18 mouse cellular contexts compared by ENCODE assay signal in genomic region chr16:83698181-83698580, GRCm38 (mm10).
A peak's percentile ranks its signal among the peaks of the same experiment; 100 is the strongest.
DNase-seq lines count a peak whose midpoint lies in the region; ATAC-seq lines count a peak whose summit lies in the region.
"Had no signal": no experiment of that assay in that cellular context is flagged by ENCODE, and none has a peak within 500 bp of the region (broad histone marks: within the 10 kb centered on the region; RNA-seq: fewer than 3 reads in every experiment).

No protein-coding gene starts in this region.

- H3K27ac ChIP-seq in forebrain, embryonic 15.5 days (replicated peaks): no peak overlapping the region
- no peak overlapping the region for H3K27ac ChIP-seq in forebrain, embryonic 11.5 days (ENCODE audit: low read depth, low read length)
- H3K27ac ChIP-seq in kidney, embryonic 15.5 days: no peak overlapping the region
- H3K27ac ChIP-seq: embryonic facial prominence, embryonic 10.5 days; heart, embryonic 10.5 days; hindbrain, embryonic 12.5 days had no signal

- no peaks in the 10 kb centered on the region for H3K9me3 ChIP-seq in forebrain, embryonic 15.5 days
- H3K9me3 ChIP-seq in forebrain, embryonic 11.5 days (ENCODE audit: control insufficient read depth, low read length): no peaks in the 10 kb centered on the region
- H3K9me3 ChIP-seq in kidney, embryonic 15.5 days (replicated peaks): no peaks in the 10 kb centered on the region
- H3K9me3 ChIP-seq: embryonic facial prominence, embryonic 10.5 days; heart, embryonic 10.5 days; hindbrain, embryonic 12.5 days had no signal

- ATAC-seq in forebrain, embryonic 15.5 days (replicated peaks): 0 out of 2 replicates have a peak, but pooled peaks have one; percentile 53
- ATAC-seq in forebrain, embryonic 11.5 days (replicated peaks; ENCODE audit: low FRiP score): no peak
- ATAC-seq in kidney, embryonic 15.5 days (replicated peaks; ENCODE audit: low FRiP score): 0 out of 2 replicates have a peak, but pooled peaks have one; percentile 56
- ATAC-seq: hindbrain, embryonic 16.5 days; inflammation-experienced regulatory T-cells, adult 6 months had no signal

- no peak overlapping the region for H3K4me3 ChIP-seq in forebrain, embryonic 15.5 days
- H3K4me3 ChIP-seq in forebrain, embryonic 11.5 days (ENCODE audit: low read depth, low read length): no peak overlapping the region
- no peak overlapping the region for H3K4me3 ChIP-seq in kidney, embryonic 15.5 days (replicated peaks)
- H3K4me3 ChIP-seq: embryonic facial prominence, embryonic 10.5 days; heart, embryonic 10.5 days; hindbrain, embryonic 12.5 days had no signal

- no peak overlapping the region for H3K4me2 ChIP-seq in forebrain, embryonic 15.5 days (replicated peaks)
- no peak overlapping the region for H3K4me2 ChIP-seq in forebrain, embryonic 11.5 days (ENCODE audit: low read depth, low read length, severe bottlenecking)
- no peak overlapping the region for H3K4me2 ChIP-seq in kidney, embryonic 15.5 days
- H3K4me2 ChIP-seq: hindbrain, embryonic 12.5 days had no signal

- H3K27me3 ChIP-seq in forebrain, embryonic 15.5 days: no peaks in the 10 kb centered on the region
- no peaks in the 10 kb centered on the region for H3K27me3 ChIP-seq in forebrain, embryonic 11.5 days (ENCODE audit: control insufficient read depth, insufficient read depth, low read length)
- H3K27me3 ChIP-seq in kidney, embryonic 15.5 days: no peaks in the 10 kb centered on the region
- H3K27me3 ChIP-seq: hindbrain, embryonic 12.5 days had no signal

- intact Hi-C loops in gastrocnemius, postnatal 36 days (cut with DNase I): no loop called here

- no peaks in the 10 kb centered on the region for H3K4me1 ChIP-seq in forebrain, embryonic 15.5 days
- H3K4me1 ChIP-seq in forebrain, embryonic 11.5 days (replicated peaks; ENCODE audit: control insufficient read depth, insufficient read depth, low read length): no peaks in the 10 kb centered on the region
- no peaks in the 10 kb centered on the region for H3K4me1 ChIP-seq in kidney, embryonic 15.5 days
- H3K4me1 ChIP-seq: embryonic facial prominence, embryonic 10.5 days; heart, embryonic 10.5 days; hindbrain, embryonic 12.5 days had no signal

- no peak overlapping the region for H3K9ac ChIP-seq in forebrain, embryonic 15.5 days (replicated peaks)
- no peak overlapping the region for H3K9ac ChIP-seq in forebrain, embryonic 11.5 days (ENCODE audit: low read length)
- no peak overlapping the region for H3K9ac ChIP-seq in kidney, embryonic 15.5 days
- H3K9ac ChIP-seq: hindbrain, embryonic 12.5 days had no signal

- no peak for DNase-seq in forebrain, embryonic 11.5 days (ENCODE audit: low spot score)
- no peak for DNase-seq in kidney, adult 9 months
- DNase-seq in brain, adult 2 months (ENCODE audit: low read depth, low spot score): peak; percentile 39
- DNase-seq in telencephalon, adult 2 months (ENCODE audit: low read depth, low spot score): peak; percentile 17
- no peak for DNase-seq in gastrocnemius, postnatal 36 days
- DNase-seq: adrenal gland, postnatal 10 days; cerebellum, adult 2 months; cerebellum, postnatal 10 days; heart, adult 18-20 months; heart, postnatal 10 days; heart, postnatal 4 days had no signal

- H3K36me3 ChIP-seq in forebrain, embryonic 15.5 days: no peaks in the 10 kb centered on the region
- no peaks in the 10 kb centered on the region for H3K36me3 ChIP-seq in forebrain, embryonic 11.5 days (ENCODE audit: control insufficient read depth, insufficient read depth, low read length)
- no peaks in the 10 kb centered on the region for H3K36me3 ChIP-seq in kidney, embryonic 15.5 days
- H3K36me3 ChIP-seq: embryonic facial prominence, embryonic 10.5 days; heart, embryonic 10.5 days; hindbrain, embryonic 12.5 days had no signal

Comparison
In these comparisons a context has a peak if more than half of its experiments do, and no peak if none do; other contexts are left out.
1. DNase-seq: peak in brain, adult 2 months (single experiment) and telencephalon, adult 2 months (single experiment); none in forebrain, embryonic 11.5 days (single experiment), kidney, adult 9 months (single experiment) and gastrocnemius, postnatal 36 days (0 of 2).